Mouse (Mus musculus) ES-E14 (cell line): Measurements from ENCODE around the gene Slc4a1.

Experiments used
- CHD2 ChIP-seq: IDR thresholded peaks from 2 replicates; pipeline ENCODE4 v1.6.1; 2014; ENCODE audit warnings: mild to moderate bottlenecking, low read depth, low read length, inconsistent platforms
- MAFK ChIP-seq: IDR thresholded peaks from 2 replicates; pipeline ENCODE4 v1.6.1; 2014; ENCODE audit warnings: mild to moderate bottlenecking, low read depth, low read length, inconsistent platforms; ENCODE audit not compliant: insufficient read depth
- ZC3H11A ChIP-seq: IDR thresholded peaks from 2 replicates; pipeline ENCODE4 v1.6.1; 2012; ENCODE audit warnings: low read depth, mild to moderate bottlenecking, inconsistent platforms, low read length, borderline replicate concordance

DNA sequence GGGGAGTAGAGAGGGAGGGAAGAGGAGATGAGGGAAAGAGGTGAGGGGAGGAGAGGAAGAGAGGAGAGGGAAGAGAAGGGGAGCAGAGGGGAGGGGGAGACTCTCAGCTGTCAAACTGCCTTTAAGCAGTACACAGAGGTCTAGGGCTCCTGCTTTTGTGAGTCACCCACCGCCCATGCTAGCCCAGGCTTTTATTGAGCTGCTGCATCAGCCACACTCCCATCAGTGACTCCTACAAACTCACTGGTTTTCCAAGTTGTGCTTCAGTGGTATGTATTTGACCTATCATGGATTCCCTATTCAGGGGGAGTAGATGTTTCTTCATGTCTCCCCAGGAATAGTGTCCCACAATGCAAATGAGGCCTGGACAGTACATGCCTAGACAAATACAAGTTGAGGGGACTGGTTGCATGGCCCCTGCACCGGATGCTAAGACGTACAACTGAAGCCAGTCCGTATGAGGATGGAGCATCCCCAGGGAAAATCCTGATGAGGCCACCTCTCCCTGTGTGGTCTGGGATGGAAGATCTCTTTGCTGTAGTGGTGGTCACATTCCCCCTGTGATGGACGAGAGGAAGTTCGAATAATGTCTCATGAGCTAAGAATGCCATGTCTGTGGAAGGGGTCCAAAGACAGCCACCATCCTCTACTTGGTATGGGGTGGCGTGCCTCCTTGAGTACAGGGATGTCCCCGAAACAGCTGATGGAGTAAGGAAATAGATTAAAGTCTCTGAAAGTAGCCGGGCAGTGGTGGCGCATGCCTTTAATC is 49.2 kb upstream of the Slc4a1 start:
- TF ChIP-seq MAFK: no peak
- no peak for TF ChIP-seq ZC3H11A
- TF ChIP-seq CHD2: no peak
